Mouse (Mus musculus) megakaryocyte, embryonic 14.5 days (primary cell): ENCODE results near the gene Mocs1. TPM values are rescaled to one million over a fixed set of nuclear protein-coding genes. Genes with fewer than 3 reads are reported as not detected.

ENCODE experiments used
- H3K27me3 ChIP-seq: replicated peaks from 2 replicates; pipeline ENCODE3; 2012; ENCODE audit warnings: inconsistent platforms
- H3K36me3 ChIP-seq: replicated peaks from 2 replicates; pipeline ENCODE3; 2012; ENCODE audit warnings: low read length, inconsistent platforms, mixed read lengths
- H3K4me1 ChIP-seq: 2 replicates; pipeline ENCODE4 v1.6.1; 2012; ENCODE audit warnings: inconsistent platforms
- H3K4me3 ChIP-seq: replicated peaks from 2 replicates; pipeline ENCODE3; 2012; ENCODE audit warnings: moderate library complexity, mild to moderate bottlenecking, inconsistent platforms
- H3K9me3 ChIP-seq: 2 replicates; pipeline ENCODE4 v1.6.1; 2012; ENCODE audit warnings: inconsistent platforms
- FLI1 ChIP-seq: IDR thresholded peaks from 2 replicates; pipeline ENCODE4 v1.6.1; 2012; ENCODE audit warnings: low read length, inconsistent platforms, mixed read lengths
- GATA1 ChIP-seq: IDR thresholded peaks from 3 replicates; pipeline ENCODE4 v1.6.1; 2012; ENCODE audit warnings: mixed read lengths, low read length, inconsistent platforms, borderline replicate concordance
- polyA plus RNA-seq: library from polyadenylated mRNA; stranded (reverse); fragments of >175 nt; gene quantifications from 2 replicates; pipeline ENCODE4 v1.2.3, GENCODE M21; 2012; ENCODE audit warnings: low replicate concordance; ENCODE audit not compliant: insufficient read depth

Mocs1 gene
- polyA plus RNA-seq, 1 experiment = 12.8 TPM

DNA sequence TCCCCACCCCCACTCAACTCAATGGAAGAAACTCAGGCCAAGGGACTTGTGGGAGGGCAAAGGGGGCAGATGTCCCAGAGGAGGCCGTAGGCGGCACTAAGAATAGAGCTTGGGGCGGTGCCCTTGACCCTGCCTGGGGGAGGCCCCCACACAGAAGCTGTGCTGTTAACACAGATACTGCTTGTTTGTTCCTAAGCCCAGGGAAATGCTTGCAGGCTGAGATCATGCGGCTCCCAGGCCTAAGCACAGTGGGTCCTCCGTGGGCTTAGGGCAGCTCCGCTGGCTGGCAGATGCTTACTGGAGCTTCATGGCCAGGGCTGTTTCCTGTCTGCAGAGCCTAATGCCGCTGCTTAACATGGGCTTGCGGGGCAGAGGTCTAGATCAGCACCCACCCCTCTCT, 44.5 kb downstream of the Mocs1 start:
- Histone ChIP-seq H3K9me3 (peaks cover 6% of the 10 kb centered on the region; the same call in 1 of the 2 replicates), H3K36me3 (no peaks in the 10 kb centered on the region), H3K4me1 (no peaks in the 10 kb centered on the region), H3K27me3 (no peaks in the 10 kb centered on the region), H3K4me3 (no peak overlapping the region)
- no peak for TF ChIP-seq FLI1
- TF ChIP-seq GATA1 = no peak

- H3K36me3 ChIP-seq = no peaks in the 10 kb centered on the region
- H3K27me3 ChIP-seq = no peaks in the 10 kb centered on the region
- H3K9me3 ChIP-seq = peaks cover 6% of the 10 kb centered on the region; the same call in 1 of the 2 replicates
- no peaks in the 10 kb centered on the region for H3K4me1 ChIP-seq
- no peak overlapping the region for H3K4me3 ChIP-seq
- no peak for TF ChIP-seq FLI1
- TF ChIP-seq GATA1 = no peak
These were observed 45.9 kb downstream of the Mocs1 start for GRCm38 (mm10) chr17:49474051-49474450.

- Histone ChIP-seq H3K36me3 (no peaks in the 10 kb centered on the region), H3K4me3 (no peak overlapping the region), H3K27me3 (no peaks in the 10 kb centered on the region), H3K4me1 (no peaks in the 10 kb centered on the region), H3K9me3 (peaks cover 11% of the 10 kb centered on the region; the same call in 1 of the 2 replicates)
- TF ChIP-seq FLI1 = no peak
- TF ChIP-seq GATA1 = no peak
These were observed 47.0 kb downstream of the Mocs1 start for GRCm38 (mm10) chr17:49475174-49475573.

- no peaks in the 10 kb centered on the region for H3K36me3 ChIP-seq
- peaks cover 27% of the 10 kb centered on the region; the same call in 1 of the 2 replicates for H3K9me3 ChIP-seq
- H3K27me3 ChIP-seq = peaks cover 2% of the 10 kb centered on the region
- H3K4me3 ChIP-seq = no peak overlapping the region
- TF ChIP-seq GATA1 = no peak
- TF ChIP-seq FLI1 = no peak
- no peaks in the 10 kb centered on the region; the same call in 1 of the 2 replicates for H3K4me1 ChIP-seq
These were observed 49.2 kb downstream of the Mocs1 start for GRCm38 (mm10) chr17:49477370-49477769.

- H3K27me3 ChIP-seq = peaks cover 2% of the 10 kb centered on the region
- no peaks in the 10 kb centered on the region; the same call in 1 of the 2 replicates for H3K4me1 ChIP-seq
- TF ChIP-seq FLI1 = no peak
- TF ChIP-seq GATA1 = no peak
- H3K36me3 ChIP-seq = no peaks in the 10 kb centered on the region
- H3K9me3 ChIP-seq = peaks cover 29% of the 10 kb centered on the region; the same call in 1 of the 2 replicates
- no peak overlapping the region for H3K4me3 ChIP-seq
These were observed 53.7 kb downstream of the Mocs1 start for GRCm38 (mm10) chr17:49481876-49482275.

- Histone ChIP-seq H3K4me3 (no peak overlapping the region), H3K4me1 (no peaks in the 10 kb centered on the region; the same call in 1 of the 2 replicates), H3K36me3 (no peaks in the 10 kb centered on the region), H3K27me3 (peaks cover 2% of the 10 kb centered on the region), H3K9me3 (peaks cover 39% of the 10 kb centered on the region)
- no peak for TF ChIP-seq GATA1
- no peak for TF ChIP-seq FLI1
These were observed 56.3 kb downstream of the Mocs1 start for GRCm38 (mm10) chr17:49484435-49484834.

GRCm38 (mm10) chr17:49489098-49489497, 60.9 kb downstream of the Mocs1 start:
- Histone ChIP-seq H3K4me1 (no peaks in the 10 kb centered on the region), H3K27me3 (no peaks in the 10 kb centered on the region), H3K36me3 (no peaks in the 10 kb centered on the region), H3K9me3 (peaks cover 28% of the 10 kb centered on the region), H3K4me3 (no peak overlapping the region)
- TF ChIP-seq GATA1 = no peak

GRCm38 (mm10) chr17:49493276-49493675, 65.1 kb downstream of the Mocs1 start:
- H3K9me3 ChIP-seq = peaks cover 23% of the 10 kb centered on the region
- peak overlapping the region; percentile 35 for H3K4me3 ChIP-seq
- H3K4me1 ChIP-seq = no peaks in the 10 kb centered on the region
- TF ChIP-seq FLI1 (no peak), GATA1 (no peak)
- H3K36me3 ChIP-seq = no peaks in the 10 kb centered on the region
- H3K27me3 ChIP-seq = no peaks in the 10 kb centered on the region

DNA sequence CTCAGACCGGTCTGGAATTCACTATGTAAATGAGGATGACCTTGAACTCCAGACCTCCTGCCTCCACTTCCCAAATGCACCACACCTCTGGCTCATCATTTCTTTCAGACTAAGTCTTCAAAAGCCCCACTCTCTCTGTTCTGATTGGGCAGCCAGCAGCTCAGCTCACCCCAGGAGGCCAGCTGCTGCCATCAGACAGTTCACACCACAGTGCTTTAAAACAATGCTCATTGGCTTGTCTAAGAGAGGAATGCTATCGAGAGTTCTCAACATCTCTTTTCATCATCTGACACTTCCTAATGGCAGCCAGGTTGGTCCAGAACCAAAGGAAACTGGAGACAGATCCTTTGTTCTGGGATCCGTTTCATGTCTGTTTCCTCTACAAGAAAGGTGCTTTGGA, 70.0 kb downstream of the Mocs1 start:
- TF ChIP-seq GATA1 (no peak), FLI1 (no peak)
- Histone ChIP-seq H3K27me3 (no peaks in the 10 kb centered on the region), H3K36me3 (no peaks in the 10 kb centered on the region), H3K9me3 (peaks cover 17% of the 10 kb centered on the region), H3K4me1 (no peaks in the 10 kb centered on the region), H3K4me3 (no peak overlapping the region)

- Histone ChIP-seq H3K9me3 (peaks cover 10% of the 10 kb centered on the region; the same call in 1 of the 2 replicates), H3K4me3 (no peak overlapping the region)
- TF ChIP-seq FLI1 (no peak), GATA1 (no peak)
These were observed 71.5 kb downstream of the Mocs1 start for GRCm38 (mm10) chr17:49499635-49500034.

DNA sequence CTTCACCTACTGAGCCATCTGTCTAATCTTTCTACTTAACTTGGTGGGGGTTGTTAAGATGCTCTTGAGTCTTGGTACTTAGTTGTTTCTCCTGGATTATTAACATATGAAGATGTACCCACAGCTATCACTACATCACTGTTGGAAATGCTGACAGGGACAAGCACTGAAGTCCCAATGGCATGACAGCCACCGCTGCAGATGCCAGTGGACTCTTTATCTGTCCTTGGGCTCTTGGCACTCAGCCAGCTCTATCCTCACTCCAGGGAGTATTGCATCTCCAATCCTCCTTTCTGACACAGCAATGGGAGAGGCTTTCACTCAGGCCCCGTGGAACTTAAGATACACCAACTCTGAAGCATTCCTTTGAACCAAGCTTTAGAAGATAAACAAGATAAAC, 72.1 kb downstream of the Mocs1 start:
- no peak for TF ChIP-seq GATA1
- Histone ChIP-seq H3K4me3 (no peak overlapping the region), H3K27me3 (no peaks in the 10 kb centered on the region), H3K9me3 (peaks cover 10% of the 10 kb centered on the region; the same call in 1 of the 2 replicates), H3K36me3 (no peaks in the 10 kb centered on the region), H3K4me1 (no peaks in the 10 kb centered on the region)

More at GRCm38 (mm10) chr17:49499635-49500034, 71.5 kb downstream of the Mocs1 start:
- no peaks in the 10 kb centered on the region for H3K36me3 ChIP-seq
- no peaks in the 10 kb centered on the region for H3K27me3 ChIP-seq
- H3K4me1 ChIP-seq = no peaks in the 10 kb centered on the region
